Mouse (Mus musculus): ENCODE data around the gene Grm1.

GRCm38 (mm10) chr10:10760801-10761200 is 321.4 kb downstream of the Grm1 start:
- TF ChIP-seq POLR2A (IDR thresholded peaks at IDR 0.05; ENCODE audit: borderline replicate concordance, extremely low read depth, low read depth, low read length) (no peak), CTCF (IDR thresholded peaks at IDR 0.05; ENCODE audit: insufficient read depth, low read length) (no peak)

Data from lung, adult 2 months (tissue).